Mouse (Mus musculus): ENCODE results near the gene Atp9a. TPM values are rescaled to one million over a fixed set of nuclear protein-coding genes. Genes with fewer than 3 reads are reported as not detected.

Gene Atp9a
- total and polyA plus RNA-seq, 3 experiments, result 50.5 to 56.9 (median 51.5) TPM

DNA sequence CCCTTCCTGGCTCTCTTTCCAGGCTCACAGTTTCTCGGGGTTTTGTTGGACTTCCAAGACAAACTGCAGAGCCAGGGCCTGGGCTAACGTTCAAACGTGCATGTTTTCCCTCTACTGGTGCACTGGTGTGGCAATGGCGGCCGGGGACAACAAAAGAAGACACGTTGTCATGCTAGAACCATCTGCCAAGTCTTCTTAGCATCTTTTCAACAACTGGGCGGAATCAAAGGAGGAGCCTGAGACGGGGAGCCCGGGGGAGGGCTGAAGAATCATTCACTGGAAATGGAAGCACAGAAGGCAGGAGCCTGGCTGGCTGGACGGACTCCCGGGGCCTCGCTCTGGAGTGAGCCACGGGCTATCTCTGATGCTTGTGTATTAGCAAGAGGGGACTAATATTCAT, 39.9 kb downstream of the Atp9a start:
- WGBS, result 49% methylated on average over 13 of the region's 13 CpGs

DNA sequence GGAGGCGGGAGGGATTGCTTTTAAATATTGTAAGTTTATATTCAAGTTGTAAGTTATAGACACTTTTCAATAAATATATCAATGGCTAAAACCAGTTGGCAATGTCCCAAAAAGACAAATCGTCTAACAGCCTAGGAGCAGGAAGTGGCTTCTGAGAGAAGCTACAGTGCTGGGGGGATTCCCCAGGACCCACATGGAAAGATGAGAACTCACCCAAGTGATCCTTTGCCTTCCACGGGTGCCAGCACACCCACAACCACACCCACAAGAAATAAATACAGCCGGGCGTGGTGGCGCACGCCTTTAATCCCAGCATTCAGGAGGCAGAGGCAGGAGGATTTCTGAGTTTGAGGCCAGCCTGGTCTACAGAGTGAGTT, 47.2 kb downstream of the Atp9a start:
- WGBS, result 79% methylated on average over 7 of the region's 7 CpGs

More for the DNA sequence above, 39.9 kb downstream of the Atp9a start:
- Histone ChIP-seq H3K9ac (ENCODE audit: low read depth, low read length) (no peak overlapping the region), H3K36me3 (ENCODE audit: control insufficient read depth, insufficient read depth, low read length) (no peaks in the 10 kb centered on the region), H3K79me2 (replicated peaks; ENCODE audit: control insufficient read depth, insufficient read depth, low read length) (no peaks in the 10 kb centered on the region), H3K27me3 (ENCODE audit: control insufficient read depth, insufficient read depth, low read length) (no peaks in the 10 kb centered on the region), H3K4me3 (no peak overlapping the region), H3K27ac (no peak overlapping the region), H3K4me1 (ENCODE audit: control insufficient read depth, insufficient read depth, low read length) (no peaks in the 10 kb centered on the region)
- peak in 1 of 2 experiments; percentile 14 for DNase-seq
- intact Hi-C loops (cut with DNase I), result no loop called here
- no peak for TF ChIP-seq CTCF (IDR thresholded peaks at IDR 0.05)
- no peak for TF ChIP-seq EP300 (IDR thresholded peaks at IDR 0.05; ENCODE audit: insufficient read depth, low read depth, low read length)
- TF ChIP-seq POLR2A (IDR thresholded peaks at IDR 0.05; ENCODE audit: insufficient read depth, low read depth, low read length), result no peak

DNA sequence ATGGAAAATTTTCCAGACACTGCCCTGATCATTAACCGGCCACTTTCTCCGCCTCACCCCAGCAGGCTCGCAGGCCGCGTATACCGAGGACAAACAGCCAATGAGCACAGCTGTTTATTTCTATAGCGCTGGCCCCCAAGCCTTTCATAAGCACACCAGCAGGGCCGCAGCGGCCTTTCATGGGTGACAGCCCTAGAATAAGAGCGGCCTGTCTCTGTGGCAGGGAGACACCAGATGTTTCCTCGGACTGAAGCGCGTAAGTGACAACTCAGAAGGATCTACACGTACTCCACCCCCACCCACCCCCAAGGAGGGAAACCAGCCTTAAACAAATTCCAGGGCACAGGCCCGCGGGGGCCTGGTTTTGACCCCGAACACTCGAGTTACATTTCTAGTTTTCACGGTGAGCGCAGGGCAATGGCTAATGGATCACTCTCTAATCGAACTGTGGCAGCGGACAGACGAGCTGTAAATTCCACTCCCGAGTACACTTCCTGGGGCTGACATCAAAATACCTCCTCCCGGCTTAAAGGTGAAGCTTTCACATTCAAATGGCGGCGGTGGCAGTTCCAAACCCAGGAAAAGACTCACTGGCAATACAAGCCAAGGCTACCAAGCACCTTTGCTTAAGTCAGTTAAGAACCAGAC, 47.7 kb downstream of the Atp9a start:
- Histone ChIP-seq H3K4me3 (no peak overlapping the region), H3K9ac (ENCODE audit: low read depth, low read length) (no peak overlapping the region), H3K79me2 (replicated peaks; ENCODE audit: control insufficient read depth, insufficient read depth, low read length) (no peaks in the 10 kb centered on the region), H3K4me1 (ENCODE audit: control insufficient read depth, insufficient read depth, low read length) (no peaks in the 10 kb centered on the region), H3K36me3 (ENCODE audit: control insufficient read depth, insufficient read depth, low read length) (no peaks in the 10 kb centered on the region), H3K27me3 (ENCODE audit: control insufficient read depth, insufficient read depth, low read length) (no peaks in the 10 kb centered on the region), H3K27ac (no peak overlapping the region)
- WGBS, result 47% methylated on average over 27 of the region's 27 CpGs
- DNase-seq, result no peak
- intact Hi-C loops (cut with DNase I), result loop anchor here (10.0 kb wide), 1 partner anchor 180 kb away; no protein-coding TSS in a partner anchor
- TF ChIP-seq EP300 (IDR thresholded peaks at IDR 0.05; ENCODE audit: insufficient read depth, low read depth, low read length), result no peak
- TF ChIP-seq CTCF (IDR thresholded peaks at IDR 0.05), result no peak
- no peak for TF ChIP-seq POLR2A (IDR thresholded peaks at IDR 0.05; ENCODE audit: insufficient read depth, low read depth, low read length)

More for the DNA sequence above, 47.2 kb downstream of the Atp9a start:
- Histone ChIP-seq H3K27me3 (ENCODE audit: control insufficient read depth, insufficient read depth, low read length) (no peaks in the 10 kb centered on the region), H3K4me1 (ENCODE audit: control insufficient read depth, insufficient read depth, low read length) (no peaks in the 10 kb centered on the region), H3K9ac (ENCODE audit: low read depth, low read length) (no peak overlapping the region), H3K4me3 (no peak overlapping the region), H3K36me3 (ENCODE audit: control insufficient read depth, insufficient read depth, low read length) (no peaks in the 10 kb centered on the region), H3K79me2 (replicated peaks; ENCODE audit: control insufficient read depth, insufficient read depth, low read length) (no peaks in the 10 kb centered on the region), H3K27ac (no peak overlapping the region)
- no peak for DNase-seq
- TF ChIP-seq EP300 (IDR thresholded peaks at IDR 0.05; ENCODE audit: insufficient read depth, low read depth, low read length), result no peak
- no peak for TF ChIP-seq CTCF (IDR thresholded peaks at IDR 0.05)
- TF ChIP-seq POLR2A (IDR thresholded peaks at IDR 0.05; ENCODE audit: insufficient read depth, low read depth, low read length), result no peak
- intact Hi-C loops (cut with DNase I), result loop anchor here (10.0 kb wide), 1 partner anchor 180 kb away; no protein-coding TSS in a partner anchor

DNA sequence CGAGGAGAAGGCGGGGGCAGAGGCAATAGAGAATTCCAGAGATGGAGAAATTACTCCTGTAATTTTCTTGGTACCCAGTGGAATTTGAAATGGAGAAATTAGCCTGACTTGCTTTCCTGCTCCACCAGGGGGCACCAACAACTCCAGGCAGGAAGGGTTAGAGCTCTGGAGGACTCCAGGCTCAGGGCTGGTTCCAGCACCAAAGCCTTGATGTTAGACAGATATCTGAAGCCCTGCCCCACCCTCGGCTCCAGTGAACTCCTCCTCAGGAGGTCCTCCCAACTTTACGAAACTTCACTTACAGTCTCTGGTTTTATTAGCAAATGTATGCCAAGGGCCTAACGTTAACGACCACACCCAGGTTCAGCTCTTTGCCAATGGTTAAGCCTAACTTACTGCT, 50.4 kb downstream of the Atp9a start:
- WGBS, result 48% methylated on average over 6 of the region's 6 CpGs
- H3K27ac ChIP-seq, result no peak overlapping the region
- no peaks in the 10 kb centered on the region for H3K27me3 ChIP-seq (ENCODE audit: control insufficient read depth, insufficient read depth, low read length)
- no peaks in the 10 kb centered on the region for H3K79me2 ChIP-seq (replicated peaks; ENCODE audit: control insufficient read depth, insufficient read depth, low read length)
- peak; percentile 56 to 73 for DNase-seq
- H3K4me3 ChIP-seq, result no peak overlapping the region
- H3K36me3 ChIP-seq (ENCODE audit: control insufficient read depth, insufficient read depth, low read length), result no peaks in the 10 kb centered on the region
- intact Hi-C loops (cut with DNase I), result loop anchor here (1.0 to 10.0 kb wide), 2 partner anchors 51 to 183 kb away; partner anchors contain the start of gene Atp9a
- no peaks in the 10 kb centered on the region for H3K4me1 ChIP-seq (ENCODE audit: control insufficient read depth, insufficient read depth, low read length)
- TF ChIP-seq POLR2A (IDR thresholded peaks at IDR 0.05; ENCODE audit: insufficient read depth, low read depth, low read length) (no peak), CTCF (IDR thresholded peaks at IDR 0.05) (peak; percentile 80)
- H3K9ac ChIP-seq (ENCODE audit: low read depth, low read length), result no peak overlapping the region

DNA sequence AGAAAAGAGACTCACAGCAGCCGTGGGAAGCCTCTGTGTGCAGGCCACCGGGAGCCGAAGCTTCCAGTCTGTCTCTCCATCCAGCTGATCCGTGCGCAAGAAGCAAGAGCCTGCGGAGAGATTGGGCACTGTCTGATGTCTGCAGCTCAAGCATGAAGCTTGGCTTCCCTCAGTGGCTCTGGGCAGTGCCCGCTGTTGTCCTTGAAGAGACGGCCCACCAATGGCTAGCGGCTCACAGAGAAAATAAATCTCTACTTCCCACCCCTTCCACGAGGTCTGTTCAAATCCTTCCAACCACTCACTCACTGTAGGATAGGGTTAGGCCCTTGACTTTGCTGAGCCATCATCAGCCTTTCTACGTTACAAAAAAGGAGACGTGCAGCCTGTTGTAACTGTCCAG, 54.9 kb downstream of the Atp9a start:
- no peak for TF ChIP-seq POLR2A (IDR thresholded peaks at IDR 0.05; ENCODE audit: insufficient read depth, low read depth, low read length)
- no peak for TF ChIP-seq EP300 (IDR thresholded peaks at IDR 0.05; ENCODE audit: insufficient read depth, low read depth, low read length)
- no peak for TF ChIP-seq CTCF (IDR thresholded peaks at IDR 0.05)
- no peak for DNase-seq
- Histone ChIP-seq H3K79me2 (replicated peaks; ENCODE audit: control insufficient read depth, insufficient read depth, low read length) (no peaks in the 10 kb centered on the region), H3K27me3 (ENCODE audit: control insufficient read depth, insufficient read depth, low read length) (no peaks in the 10 kb centered on the region), H3K27ac (no peak overlapping the region), H3K36me3 (ENCODE audit: control insufficient read depth, insufficient read depth, low read length) (no peaks in the 10 kb centered on the region), H3K4me1 (ENCODE audit: control insufficient read depth, insufficient read depth, low read length) (no peaks in the 10 kb centered on the region), H3K4me3 (no peak overlapping the region), H3K9ac (ENCODE audit: low read depth, low read length) (no peak overlapping the region)
- intact Hi-C loops (cut with DNase I), result no loop called here
- WGBS, result 87% methylated on average over 12 of the region's 12 CpGs

DNA sequence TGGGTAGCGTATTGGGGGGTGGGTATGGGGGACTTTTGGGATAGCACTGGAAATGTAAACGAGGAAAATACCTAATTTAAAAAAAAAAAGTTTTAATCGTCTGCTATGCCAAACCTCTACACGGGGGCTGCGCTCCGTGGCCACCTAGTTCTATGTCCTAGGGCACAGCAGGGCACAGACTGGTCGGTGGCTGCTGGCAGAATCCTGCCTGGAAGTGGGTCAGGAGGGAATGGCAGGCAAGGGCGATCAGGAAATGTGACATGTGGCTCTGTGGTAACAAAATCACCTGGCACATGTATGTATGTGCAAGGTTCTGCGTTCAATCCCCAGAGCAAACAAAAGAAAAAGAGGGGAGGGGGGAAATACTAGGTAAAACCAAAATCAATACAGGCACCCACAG, 56.3 kb downstream of the Atp9a start:
- Histone ChIP-seq H3K27ac (no peak overlapping the region), H3K4me3 (no peak overlapping the region), H3K36me3 (ENCODE audit: control insufficient read depth, insufficient read depth, low read length) (no peaks in the 10 kb centered on the region), H3K4me1 (ENCODE audit: control insufficient read depth, insufficient read depth, low read length) (no peaks in the 10 kb centered on the region), H3K27me3 (ENCODE audit: control insufficient read depth, insufficient read depth, low read length) (no peaks in the 10 kb centered on the region), H3K79me2 (replicated peaks; ENCODE audit: control insufficient read depth, insufficient read depth, low read length) (no peaks in the 10 kb centered on the region), H3K9ac (ENCODE audit: low read depth, low read length) (no peak overlapping the region)
- WGBS, result 95% methylated on average over 9 of the region's 9 CpGs
- intact Hi-C loops (cut with DNase I), result no loop called here
- DNase-seq, result no peak
- TF ChIP-seq EP300 (IDR thresholded peaks at IDR 0.05; ENCODE audit: insufficient read depth, low read depth, low read length) (no peak), CTCF (IDR thresholded peaks at IDR 0.05) (no peak), POLR2A (IDR thresholded peaks at IDR 0.05; ENCODE audit: insufficient read depth, low read depth, low read length) (no peak)
